Mouse (Mus musculus) MEL (cell line): ENCODE results near the gene 4930404N11Rik. TPM values are rescaled to one million over a fixed set of nuclear protein-coding genes. Genes with fewer than 3 reads are reported as not detected.

Source experiments
- DNase-seq: peaks from one replicate; pipeline ENCODE4 v3.0.0; 2011; ENCODE audit warnings: low read depth, low spot score
- H3K27ac ChIP-seq: 2 replicates; pipeline ENCODE4 v1.5.1; 2012; ENCODE audit warnings: low read depth, mild to moderate bottlenecking, control low read depth, low read length, moderate library complexity; ENCODE audit not compliant: control insufficient read depth
- H3K27me3 ChIP-seq, 2 experiments: fragments of 150-350 bp in 1 of 2; sonication (generic) in 1 of 2; 2 replicates each; pipeline ENCODE4 v1.6.1; 2012; ENCODE audit warnings: low read length in 2 of 2, mild to moderate bottlenecking in 2 of 2, improper control_type of control experiment in 1 of 2, moderate library complexity in 1 of 2; ENCODE audit not compliant: insufficient read depth in 2 of 2, control insufficient read depth in 1 of 2
- H3K36me3 ChIP-seq, 2 experiments: 2 replicates each; pipeline ENCODE4 v1.6.1; 2012 to 2014; ENCODE audit warnings: low read length in 2 of 2, improper control_type of control experiment in 1 of 2, inconsistent platforms in 1 of 2, mild to moderate bottlenecking in 1 of 2; ENCODE audit not compliant: insufficient read depth in 2 of 2, control insufficient read depth in 1 of 2
- H3K4me1 ChIP-seq, 2 experiments: fragments of 150-350 bp in 1 of 2; sonication (generic) in 1 of 2; 2 replicates each; pipeline ENCODE4 v1.6.1; 2012; ENCODE audit warnings: low read length in 2 of 2, improper control_type of control experiment in 1 of 2, mild to moderate bottlenecking in 1 of 2; ENCODE audit not compliant: insufficient read depth in 2 of 2, control insufficient read depth in 1 of 2
- H3K4me3 ChIP-seq, 2 experiments: fragments of 150-350 bp in 1 of 2; sonication (generic) in 1 of 2; 2 replicates each; pipeline ENCODE4 v1.5.1; 2012; ENCODE audit warnings: low read depth in 2 of 2, low read length in 2 of 2, mild to moderate bottlenecking in 2 of 2, moderate library complexity in 2 of 2, control low read depth in 1 of 2, improper control_type of control experiment in 1 of 2; ENCODE audit not compliant: control insufficient read depth in 1 of 2, insufficient read depth in 1 of 2
- H3K79me2 ChIP-seq: 2 replicates; pipeline ENCODE4 v1.6.1; 2012; ENCODE audit warnings: mild to moderate bottlenecking, low read length, moderate library complexity; ENCODE audit not compliant: control insufficient read depth, poor library complexity, insufficient read depth
- H3K9ac ChIP-seq: 2 replicates; pipeline ENCODE4 v1.6.1; 2012; ENCODE audit warnings: low read depth, mild to moderate bottlenecking, control low read depth, low read length, moderate library complexity; ENCODE audit not compliant: control insufficient read depth, poor library complexity, severe bottlenecking
- H3K9me3 ChIP-seq: fragments of 150-350 bp; sonication (generic); replicated peaks from 2 replicates; pipeline ENCODE4 v1.6.1; 2012; ENCODE audit warnings: mild to moderate bottlenecking, low read length, improper control_type of control experiment, moderate library complexity; ENCODE audit not compliant: insufficient read depth
- CHD2 ChIP-seq: IDR thresholded peaks from 2 replicates; pipeline ENCODE4 v1.6.1; 2011; ENCODE audit warnings: low read length, improper control_type of control experiment
- ELF1 ChIP-seq: IDR thresholded peaks from 2 replicates; pipeline ENCODE4 v1.6.1; 2014; ENCODE audit warnings: low read depth, mild to moderate bottlenecking, inconsistent platforms, low read length, improper control_type of control experiment, moderate library complexity
- ETS1 ChIP-seq: IDR thresholded peaks from 2 replicates; pipeline ENCODE4 v1.6.1; 2012; ENCODE audit warnings: low read depth, mild to moderate bottlenecking, inconsistent platforms, low read length, improper control_type of control experiment, moderate library complexity
- GABPA ChIP-seq: IDR thresholded peaks from 2 replicates; pipeline ENCODE4 v1.6.1; 2012; ENCODE audit warnings: low read depth, mild to moderate bottlenecking, inconsistent platforms, low read length, improper control_type of control experiment, moderate library complexity
- GATA1 ChIP-seq: IDR thresholded peaks from 2 replicates; pipeline ENCODE4 v1.6.1; 2011; ENCODE audit warnings: low read depth, low read length, improper control_type of control experiment
- HCFC1 ChIP-seq: IDR thresholded peaks from 2 replicates; pipeline ENCODE4 v1.6.1; 2012; ENCODE audit warnings: low read depth, mild to moderate bottlenecking, inconsistent platforms, low read length, improper control_type of control experiment, moderate library complexity
- JUND ChIP-seq: IDR thresholded peaks from 2 replicates; pipeline ENCODE4 v1.6.1; 2011; ENCODE audit warnings: low read depth, mild to moderate bottlenecking, improper control_type of control experiment, low read length
- KAT2A ChIP-seq: conservative IDR thresholded peaks from 2 replicates; pipeline ENCODE4 v1.6.1; 2012; ENCODE audit warnings: low read depth, low read length, improper control_type of control experiment, inconsistent platforms
- MAFK ChIP-seq: IDR thresholded peaks from 2 replicates; pipeline ENCODE4 v1.6.1; 2011; ENCODE audit warnings: low read depth, mild to moderate bottlenecking, low read length, improper control_type of control experiment, borderline replicate concordance
- MAZ ChIP-seq: IDR thresholded peaks from 2 replicates; pipeline ENCODE4 v1.6.1; 2012; ENCODE audit warnings: low read depth, mild to moderate bottlenecking, inconsistent platforms, low read length, improper control_type of control experiment
- MEF2A ChIP-seq: IDR thresholded peaks from 2 replicates; pipeline ENCODE4 v1.6.1; 2014; ENCODE audit warnings: low read depth, mild to moderate bottlenecking, inconsistent platforms, low read length, improper control_type of control experiment; ENCODE audit not compliant: poor library complexity, insufficient replicate concordance, severe bottlenecking; ENCODE audit errors: extremely low read depth
- MYC ChIP-seq: IDR thresholded peaks from 2 replicates; pipeline ENCODE4 v1.6.1; 2011; ENCODE audit warnings: low read depth, mild to moderate bottlenecking, low read length, improper control_type of control experiment, moderate library complexity
- NELFE ChIP-seq: IDR thresholded peaks from 2 replicates; pipeline ENCODE4 v1.6.1; 2011; ENCODE audit warnings: low read depth, low read length, improper control_type of control experiment
- POLR2AphosphoS2 ChIP-seq: IDR thresholded peaks from 2 replicates; pipeline ENCODE4 v1.6.1; 2011; ENCODE audit warnings: low read length, improper control_type of control experiment
- POLR2AphosphoS5 ChIP-seq: IDR thresholded peaks from 2 replicates; pipeline ENCODE4 v1.6.1; 2012; ENCODE audit warnings: low read depth, borderline replicate concordance, mild to moderate bottlenecking, inconsistent platforms, low read length, moderate library complexity, mixed read lengths
- RAD21 ChIP-seq: IDR thresholded peaks from 2 replicates; pipeline ENCODE4 v1.6.1; 2011; ENCODE audit warnings: mild to moderate bottlenecking, low read depth, low read length, improper control_type of control experiment
- RCOR1 ChIP-seq: IDR thresholded peaks from 2 replicates; pipeline ENCODE4 v1.6.1; 2012; ENCODE audit warnings: low read depth, mild to moderate bottlenecking, inconsistent platforms, low read length, improper control_type of control experiment
- SIN3A ChIP-seq: IDR thresholded peaks from 2 replicates; pipeline ENCODE4 v1.6.1; 2012; ENCODE audit warnings: low read length, improper control_type of control experiment, inconsistent platforms
- SMC3 ChIP-seq: IDR thresholded peaks from 2 replicates; pipeline ENCODE4 v1.6.1; 2011; ENCODE audit warnings: low read depth, low read length, improper control_type of control experiment
- TAL1 ChIP-seq: IDR thresholded peaks from 2 replicates; pipeline ENCODE4 v1.6.1; 2012; ENCODE audit warnings: mild to moderate bottlenecking, inconsistent platforms, low read length, moderate library complexity, mixed read lengths
- TBP ChIP-seq: IDR thresholded peaks from 2 replicates; pipeline ENCODE4 v1.8.0; 2011; ENCODE audit warnings: low read depth, low read length, improper control_type of control experiment
- TCF12 ChIP-seq: IDR thresholded peaks from 2 replicates; pipeline ENCODE4 v1.6.1; 2014; ENCODE audit warnings: low read depth, mild to moderate bottlenecking, inconsistent platforms, low read length, improper control_type of control experiment, moderate library complexity
- UBTF ChIP-seq: IDR thresholded peaks from 2 replicates; pipeline ENCODE4 v1.6.1; 2012; ENCODE audit warnings: low read depth, mild to moderate bottlenecking, inconsistent platforms, low read length, improper control_type of control experiment, moderate library complexity, borderline replicate concordance; ENCODE audit not compliant: insufficient read depth
- USF1 ChIP-seq: IDR thresholded peaks from 2 replicates; pipeline ENCODE4 v1.6.1; 2014; ENCODE audit warnings: low read depth, mild to moderate bottlenecking, inconsistent platforms, low read length, improper control_type of control experiment, moderate library complexity
- ZKSCAN1 ChIP-seq: IDR thresholded peaks from 2 replicates; pipeline ENCODE4 v1.6.1; 2012; ENCODE audit warnings: low read depth, mild to moderate bottlenecking, inconsistent platforms, low read length, improper control_type of control experiment, moderate library complexity
- ZMIZ1 ChIP-seq: IDR thresholded peaks from 2 replicates; pipeline ENCODE4 v1.6.1; 2012; ENCODE audit warnings: low read depth, mild to moderate bottlenecking, inconsistent platforms, low read length, improper control_type of control experiment, moderate library complexity
- ZNF384 ChIP-seq: IDR thresholded peaks from 2 replicates; pipeline ENCODE4 v1.6.1; 2012; ENCODE audit warnings: low read depth, mild to moderate bottlenecking, inconsistent platforms, low read length, improper control_type of control experiment
- polyA plus RNA-seq, 2 experiments: library from polyadenylated mRNA; stranded (reverse) in 1 of 2; unstranded in 1 of 2; fragments of >175 nt in 1 of 2; fragments of >200 nt in 1 of 2; gene quantifications; 2 replicates each; pipeline versions ENCODE4 v1.2.1 to v1.2.4; 2012; ENCODE audit warnings: low replicate concordance in 2 of 2, low read depth in 1 of 2; ENCODE audit not compliant: insufficient read length in 2 of 2, insufficient read depth in 1 of 2, missing spikeins in 1 of 2
- total RNA-seq: library from RNA; depleted of rRNA; stranded (reverse); fragments of 300-350 nt; gene quantifications from 2 replicates; pipeline ENCODE4 v1.2.3, GENCODE M21; 2012

Gene 4930404N11Rik
- total and polyA plus RNA-seq, 3 experiments, result 3.1 to 12.1 TPM; not detected in 1

GRCm38 (mm10) chr10:81329194-81329975, 36.2 kb downstream of the 4930404N11Rik start:
- Histone ChIP-seq H3K4me1 (no peaks in the 10 kb centered on the region), H3K9ac (no peak overlapping the region), H3K36me3 (no peaks in the 10 kb centered on the region), H3K79me2 (no peaks in the 10 kb centered on the region), H3K9me3 (no peaks in the 10 kb centered on the region), H3K27me3 (no peaks in the 10 kb centered on the region), H3K4me3 (no peak overlapping the region), H3K27ac (no peak overlapping the region)
- no peak for DNase-seq
- TF ChIP-seq TCF12 (no peak), ZMIZ1 (no peak), ETS1 (no peak), MAFK (no peak), ZKSCAN1 (no peak), SIN3A (no peak), MEF2A (no peak), RCOR1 (no peak), HCFC1 (no peak), ELF1 (no peak), GATA1 (no peak), RAD21 (no peak), POLR2AphosphoS5 (no peak), GABPA (no peak), SMC3 (no peak), NELFE (no peak), ZNF384 (no peak), TAL1 (no peak)

GRCm38 (mm10) chr10:81328386-81328785, 37.2 kb downstream of the 4930404N11Rik start, which contains the start of gene Tbxa2r:
TSS of gene Tbxa2r (plus strand) at chr10:81328731.
- Histone ChIP-seq H3K27me3 (no peaks in the 10 kb centered on the region), H3K9ac (no peak within 1 kb of the TSS), H3K9me3 (no peaks in the 10 kb centered on the region), H3K79me2 (no peaks in the 10 kb centered on the region), H3K4me3 (no peak within 1 kb of the TSS), H3K27ac (no peak within 1 kb of the TSS), H3K36me3 (no peaks in the 10 kb centered on the region), H3K4me1 (no peaks in the 10 kb centered on the region)
- no peak for DNase-seq
- TF ChIP-seq UBTF (no peak), TBP (no peak), MYC (no peak), MAFK (no peak), MAZ (no peak), CHD2 (no peak), KAT2A (no peak), POLR2AphosphoS2 (no peak), USF1 (no peak), JUND (no peak), RAD21 (no peak)
